Mouse (Mus musculus) layer of hippocampus, adult 2 months (tissue): ENCODE measurements at regions not wholly inside any gene's neighbourhood (a gene's known extent, or its start where the extent isn't known, plus 50 kb on each side); places are given as distances from the start of the nearest gene placed in this dataset.

Experiments used
- DNase-seq, 2 experiments: peaks; one replicate each; pipeline ENCODE4 v3.0.0; 2022; ENCODE audit warnings: low spot score in 2 of 2
- H3K27ac ChIP-seq: fragments of 200-600 bp; 2 replicates; pipeline ENCODE4 v1.8.1; 2022
- H3K4me3 ChIP-seq: fragments of 200-600 bp; 2 replicates; pipeline ENCODE4 v1.8.1; 2022; ENCODE audit warnings: mild to moderate bottlenecking
- CTCF ChIP-seq: fragments of 200-600 bp; conservative IDR thresholded peaks from 2 replicates; pipeline ENCODE4 v1.8.1; 2022; ENCODE audit warnings: antibody characterized with exemption, mild to moderate bottlenecking, moderate library complexity

DNA sequence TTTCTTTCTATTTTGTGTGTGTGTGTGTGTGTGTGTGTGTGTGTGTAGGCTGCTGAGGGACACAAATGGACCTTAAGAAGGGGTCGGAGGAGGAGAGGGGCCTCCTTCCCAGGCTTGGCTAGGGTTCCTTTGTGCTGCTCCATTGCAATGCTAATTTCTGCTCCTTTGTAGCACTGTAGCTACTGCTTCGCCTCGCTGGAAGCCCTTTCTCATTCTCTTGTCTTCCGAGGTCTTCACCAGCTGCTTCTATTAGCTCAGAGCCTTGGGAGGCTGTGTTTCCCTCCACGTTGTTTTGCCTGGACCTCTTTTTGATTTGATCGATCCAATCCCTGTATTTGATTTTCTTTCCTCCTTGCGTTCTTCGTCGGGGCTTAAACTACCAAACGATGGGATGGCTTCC, 247.1 kb downstream of the Tmem38b start:
- Histone ChIP-seq H3K27ac (peak overlapping the region; percentile 73), H3K4me3 (peak overlapping the region; percentile 6; the same call in 1 of the 2 replicates)
- DNase-seq, result no peak
- no peak for TF ChIP-seq CTCF

DNA sequence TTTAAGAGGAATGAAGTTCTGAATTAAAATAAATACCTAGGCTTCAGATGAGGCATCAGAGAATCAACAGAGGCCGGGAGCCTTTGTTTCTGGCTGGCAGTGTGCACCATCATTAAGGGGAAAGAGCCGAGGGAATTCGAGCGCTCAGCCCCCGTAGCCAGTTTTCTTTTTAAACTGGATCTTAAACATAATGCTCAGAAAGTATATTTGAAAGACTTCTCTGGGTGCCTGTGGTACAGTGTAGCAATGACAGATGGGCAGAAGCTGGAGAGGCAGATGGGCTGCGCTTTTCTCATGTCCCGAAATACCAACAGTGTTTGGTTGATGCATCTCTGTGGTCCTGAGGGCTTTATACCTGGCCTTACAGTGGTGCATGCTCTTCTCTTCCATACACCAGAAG, 247.6 kb downstream of the Tmem38b start:
- Histone ChIP-seq H3K4me3 (no peak overlapping the region; the same call in 1 of the 2 replicates), H3K27ac (peak overlapping the region; percentile 73)
- TF ChIP-seq CTCF, result no peak
- peak; percentile 49 to 54 for DNase-seq

DNA sequence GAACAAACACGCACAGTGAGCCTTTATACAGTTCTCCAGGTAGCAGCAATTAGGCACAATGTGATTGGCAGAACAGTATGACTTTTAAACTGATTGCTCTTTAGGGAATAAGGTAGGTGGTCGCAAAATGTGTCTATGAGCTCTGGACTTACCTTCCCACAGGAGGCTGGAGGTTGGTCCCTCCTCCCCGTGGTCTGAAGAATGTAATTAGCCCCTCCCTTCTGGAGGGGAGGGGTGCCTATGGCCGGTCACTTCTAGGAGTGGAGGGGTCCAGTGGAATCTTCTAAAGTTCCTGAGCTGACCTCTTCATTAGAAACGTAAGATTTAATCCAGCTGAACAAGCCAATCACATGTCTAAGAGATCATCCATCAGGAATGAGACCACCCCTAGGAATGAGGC, 248.4 kb downstream of the Tmem38b start:
- no peak for TF ChIP-seq CTCF
- DNase-seq, result no peak
- Histone ChIP-seq H3K27ac (no peak overlapping the region), H3K4me3 (no peak overlapping the region)

DNA sequence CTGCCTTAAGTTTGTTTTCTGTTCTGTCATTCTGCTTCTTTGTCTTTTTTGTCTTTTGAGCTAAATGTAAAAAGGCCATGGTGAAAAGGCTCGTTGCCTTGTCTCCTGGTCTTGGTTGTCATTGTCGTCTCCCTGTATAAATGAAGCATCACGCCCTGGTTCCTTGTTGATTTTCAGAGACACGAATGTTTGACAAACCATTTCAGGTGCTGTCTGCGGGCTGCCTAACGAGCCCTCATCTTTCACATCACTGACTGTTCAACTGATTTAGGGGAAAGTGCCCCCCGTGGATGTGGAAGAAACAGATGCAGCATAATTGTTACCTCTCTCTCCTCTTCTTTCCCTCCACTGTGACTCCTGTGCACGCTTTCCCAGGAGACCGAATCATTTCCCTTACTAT, 254.7 kb downstream of the Tmem38b start:
- Histone ChIP-seq H3K27ac (no peak overlapping the region), H3K4me3 (no peak overlapping the region)
- no peak for DNase-seq
- TF ChIP-seq CTCF, result no peak

DNA sequence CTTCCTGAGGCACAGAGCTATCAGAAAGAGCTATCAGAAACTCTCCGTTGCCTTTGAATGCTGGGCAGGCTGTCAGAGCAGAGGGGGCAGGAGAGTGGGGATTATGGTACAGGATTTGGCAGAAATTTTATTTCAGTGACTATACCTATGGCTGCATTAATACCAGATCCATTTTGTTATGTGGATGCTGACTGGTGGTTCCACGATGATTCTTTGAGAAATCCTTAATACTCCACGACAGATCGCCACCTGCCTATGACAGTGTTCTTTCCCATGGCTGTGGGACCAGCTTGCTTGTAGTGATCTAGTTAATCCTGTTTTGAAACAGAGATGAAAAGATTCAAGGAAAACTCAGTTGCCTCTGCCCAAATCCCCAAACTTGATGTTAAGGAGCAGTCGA, 255.6 kb downstream of the Tmem38b start:
- H3K4me3 ChIP-seq, result no peak overlapping the region
- no peak for TF ChIP-seq CTCF

DNA sequence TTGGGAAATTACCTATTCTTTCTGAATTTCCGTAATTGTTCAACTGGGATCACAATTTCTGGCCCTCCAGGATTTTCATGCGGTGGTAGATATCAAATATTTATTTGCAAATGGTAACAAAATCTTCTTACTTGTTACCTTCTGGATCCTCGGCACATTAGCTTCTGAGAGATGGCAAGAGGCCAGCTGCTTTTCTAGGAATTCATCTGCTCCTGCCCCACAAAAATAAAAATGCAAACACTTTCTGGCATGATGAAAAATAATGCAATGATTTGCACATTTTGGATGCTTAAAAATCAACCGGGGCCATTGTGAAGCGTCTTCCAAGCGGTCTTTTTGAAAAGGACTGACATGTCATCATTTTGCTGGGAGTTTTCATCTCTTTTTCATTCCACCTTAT, 258.9 kb downstream of the Tmem38b start:
- DNase-seq, result peak in 1 of 2 experiments; percentile 44

More for the DNA sequence above, 255.6 kb downstream of the Tmem38b start:
- no peak for DNase-seq
- H3K27ac ChIP-seq, result no peak overlapping the region

DNA sequence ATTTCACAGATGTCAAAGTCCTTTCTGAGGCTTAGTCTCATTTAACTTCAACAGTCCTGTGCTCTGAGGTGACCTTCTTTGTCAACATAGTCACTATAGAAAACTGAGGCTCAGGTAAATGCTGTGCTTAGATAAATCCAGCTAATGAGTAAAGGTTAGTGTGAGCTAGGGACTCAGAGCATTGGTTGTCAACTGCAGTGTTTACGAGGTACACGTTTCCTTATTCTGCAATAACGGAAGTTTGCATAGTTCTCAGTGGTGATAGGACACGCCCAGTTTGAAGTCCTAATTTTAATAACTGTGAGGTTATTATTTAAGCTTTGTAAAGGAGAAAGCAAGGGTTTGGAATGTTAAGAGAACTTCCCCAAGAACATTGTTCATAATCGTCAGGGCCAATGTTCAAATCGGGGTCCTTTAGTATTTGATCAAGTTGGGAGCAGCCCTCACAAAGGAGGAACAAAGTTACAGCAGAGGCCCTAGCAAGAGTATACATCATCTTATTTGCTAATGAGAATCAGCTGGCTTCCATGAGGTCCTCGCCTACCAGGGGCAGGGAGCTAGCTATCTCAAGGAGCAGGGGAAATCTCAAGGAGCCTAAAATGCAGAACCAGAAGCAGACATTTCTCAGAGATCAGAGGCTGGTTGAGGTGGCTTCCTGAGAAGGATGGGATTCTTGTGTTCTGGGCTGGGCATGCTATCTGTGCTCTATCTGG, 268.6 kb downstream of the Tmem38b start:
- no peak overlapping the region for H3K27ac ChIP-seq
- TF ChIP-seq CTCF, result no peak
- no peak overlapping the region for H3K4me3 ChIP-seq
- DNase-seq, result no peak

More for the DNA sequence above, 258.9 kb downstream of the Tmem38b start:
- Histone ChIP-seq H3K27ac (no peak overlapping the region), H3K4me3 (no peak overlapping the region)
- no peak for TF ChIP-seq CTCF

DNA sequence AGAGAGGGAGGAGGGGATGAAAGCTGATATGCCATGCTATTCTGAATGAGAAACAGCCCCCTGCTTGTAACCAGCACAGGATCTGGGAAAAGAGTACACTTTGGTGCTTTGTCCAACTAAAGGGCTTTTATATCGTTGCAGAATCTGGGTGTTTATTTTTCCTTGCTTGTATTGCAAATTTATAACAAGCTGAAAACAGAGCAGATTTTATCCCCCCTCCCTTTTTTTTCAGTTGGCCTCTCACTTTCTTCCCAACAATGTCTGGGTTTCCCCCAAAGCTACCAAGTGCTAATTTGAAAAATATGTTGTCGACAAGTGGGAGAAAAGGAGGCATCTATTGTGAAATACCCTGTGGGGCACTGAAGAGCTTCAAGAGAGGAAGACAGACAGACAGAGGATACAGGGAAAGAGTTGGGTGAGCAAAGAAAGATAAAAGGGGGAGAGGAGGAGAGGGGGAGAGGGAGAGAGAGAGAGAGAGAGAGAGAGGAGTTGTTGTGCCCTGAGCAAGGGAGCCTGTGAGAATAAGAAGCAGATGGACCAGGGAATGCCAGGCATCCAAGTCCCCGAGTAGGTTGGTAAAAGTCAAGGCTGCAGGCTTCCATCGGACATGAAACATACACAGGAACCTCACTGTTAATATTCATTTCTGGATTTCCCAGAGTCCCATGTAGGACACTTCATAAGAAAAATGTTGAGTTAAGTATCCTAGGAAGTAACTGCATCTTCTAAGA, 269.5 kb downstream of the Tmem38b start:
- no peak for TF ChIP-seq CTCF
- H3K27ac ChIP-seq, result no peak overlapping the region
- no peak for DNase-seq
- no peak overlapping the region for H3K4me3 ChIP-seq

DNA sequence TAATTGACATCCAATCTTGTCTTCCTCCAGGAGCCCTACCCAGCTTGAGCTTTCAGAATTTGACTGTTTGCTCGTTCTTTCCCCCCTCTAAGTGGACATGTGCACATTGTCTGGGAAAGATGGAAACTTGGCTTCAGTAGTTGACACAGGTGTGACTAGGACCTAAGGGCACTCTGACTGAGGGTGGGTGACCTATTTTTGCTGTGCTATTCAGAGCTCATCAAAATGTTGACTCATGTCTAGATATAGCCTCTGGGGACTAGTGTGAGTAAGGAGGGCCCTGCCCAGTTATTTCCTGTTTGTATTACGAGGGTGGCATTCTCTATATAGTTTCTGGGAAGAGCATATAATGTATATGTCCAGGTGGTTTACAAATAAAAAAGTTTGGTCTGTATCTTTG, 271.7 kb downstream of the Tmem38b start:
- H3K4me3 ChIP-seq, result no peak overlapping the region
- DNase-seq, result no peak
- no peak for TF ChIP-seq CTCF
- no peak overlapping the region for H3K27ac ChIP-seq

DNA sequence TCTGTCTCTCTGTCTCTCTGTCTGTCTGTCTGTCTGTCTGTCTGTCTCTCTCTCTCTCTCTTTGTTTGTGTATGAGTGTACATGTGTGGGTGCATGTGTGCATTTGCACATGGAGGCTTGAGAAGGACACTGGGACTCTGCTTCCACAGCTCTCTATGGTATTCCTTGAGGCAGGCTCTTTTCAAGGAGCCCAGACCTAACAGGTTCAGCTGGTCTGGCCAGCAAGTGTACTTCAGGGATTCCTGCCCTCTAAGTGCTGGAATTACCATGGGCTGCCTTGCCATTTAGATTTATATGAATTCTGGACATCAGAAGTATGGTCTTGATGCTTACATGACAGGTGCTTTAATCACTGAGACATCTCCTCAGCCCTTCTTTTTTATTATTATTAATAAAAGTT, 274.4 kb downstream of the Tmem38b start:
- Histone ChIP-seq H3K27ac (no peak overlapping the region), H3K4me3 (no peak overlapping the region)
- no peak for TF ChIP-seq CTCF
- no peak for DNase-seq

DNA sequence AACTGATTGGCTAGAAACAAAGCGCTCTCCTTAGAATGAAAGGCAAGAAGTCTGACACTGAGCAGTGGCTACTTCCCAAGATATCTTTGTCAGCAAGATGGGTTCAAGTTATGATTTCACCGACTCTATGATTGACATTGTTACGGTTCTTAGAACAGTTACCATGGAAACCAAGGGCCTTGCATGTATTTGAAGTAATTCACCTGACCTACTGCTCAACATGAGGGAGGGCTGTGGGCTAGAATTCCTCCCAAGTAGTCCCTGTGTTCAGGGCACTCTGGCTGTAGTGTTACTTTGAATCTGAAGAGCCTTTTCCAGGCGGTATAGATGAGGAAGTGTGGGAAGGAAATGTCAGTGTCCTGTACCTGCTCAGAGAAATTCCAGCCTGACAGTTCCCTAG, 281.1 kb downstream of the Tmem38b start:
- no peak overlapping the region for H3K27ac ChIP-seq
- DNase-seq, result no peak
- TF ChIP-seq CTCF, result no peak

DNA sequence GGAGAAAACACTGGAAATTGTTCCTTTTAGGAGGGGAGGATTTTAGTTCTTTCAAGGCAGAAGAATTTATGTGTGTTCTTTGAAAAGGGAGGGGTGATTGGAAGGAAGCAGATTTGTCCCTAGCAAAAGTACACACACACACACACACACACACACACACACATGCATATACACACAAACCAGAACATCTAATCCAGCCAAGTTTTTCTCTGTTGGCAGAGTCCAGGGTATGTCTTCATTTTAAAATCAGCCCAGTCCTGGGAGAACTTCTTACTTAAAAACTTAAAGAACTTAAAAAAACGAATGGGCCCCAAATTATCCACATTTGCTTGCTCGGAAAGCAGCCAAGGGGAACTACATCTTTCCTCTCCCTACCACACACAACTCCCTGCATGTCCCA, 290.5 kb downstream of the Tmem38b start:
- Histone ChIP-seq H3K4me3 (no peak overlapping the region), H3K27ac (no peak overlapping the region)
- DNase-seq, result no peak
- no peak for TF ChIP-seq CTCF

More for the DNA sequence above, 281.1 kb downstream of the Tmem38b start:
- no peak overlapping the region for H3K4me3 ChIP-seq

DNA sequence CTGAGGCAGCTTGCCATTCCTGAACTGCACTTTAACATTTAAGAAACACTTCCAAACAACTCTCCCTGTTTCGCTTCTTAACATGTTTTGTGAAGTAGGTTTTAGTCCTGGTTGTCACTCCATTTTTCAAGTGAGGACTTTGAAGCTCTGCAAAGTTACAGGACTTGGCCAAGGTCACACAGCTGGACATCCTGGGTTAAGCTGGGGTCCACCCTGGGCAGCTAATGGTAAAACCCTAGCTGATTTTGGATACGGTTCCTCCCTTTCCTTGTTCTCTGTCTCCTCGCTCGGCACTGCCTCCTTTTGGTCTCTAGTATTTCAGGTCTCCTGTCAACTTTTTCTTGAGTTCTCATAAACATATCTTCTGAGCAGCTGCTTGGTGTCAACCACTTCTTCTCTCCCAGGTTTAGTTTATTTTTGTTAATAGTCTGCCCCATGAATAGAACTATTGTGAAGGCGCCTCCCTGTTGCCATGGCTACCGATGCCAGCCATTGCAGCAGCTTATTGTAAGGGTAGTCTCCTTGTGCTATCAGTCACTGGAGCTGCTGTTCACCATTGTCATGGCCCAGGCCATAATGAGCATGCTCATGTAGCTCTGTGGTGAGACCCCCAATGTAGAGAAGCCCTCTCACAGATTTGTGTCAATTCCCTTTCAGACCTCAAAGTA, 292.5 kb downstream of the Tmem38b start:
- no peak for DNase-seq
- H3K27ac ChIP-seq, result no peak overlapping the region
- H3K4me3 ChIP-seq, result no peak overlapping the region
- no peak for TF ChIP-seq CTCF
